Mouse (Mus musculus): ENCODE results near the gene Xxylt1. TPM values are rescaled to one million over a fixed set of nuclear protein-coding genes. Genes with fewer than 3 reads are reported as not detected.

The Xxylt1 gene
- total RNA-seq, 1 experiment from 2014 or later, result 9.2 TPM

GRCm38 (mm10) chr16:31010443-31010842 is 70.8 kb downstream of the Xxylt1 start:
- peak; percentile 20 to 58; a peak in 1 of 4 replicates for ATAC-seq (replicated peaks in 1 of 2; ENCODE audit: insufficient read depth in 1 of 2, low FRiP score in 2 of 2, low TSS enrichment in 1 of 2, low read depth in 1 of 2, poor library complexity in 2 of 2, severe bottlenecking in 2 of 2)

- no peak for ATAC-seq (replicated peaks in 1 of 2; ENCODE audit: insufficient read depth in 1 of 2, low FRiP score in 2 of 2, low TSS enrichment in 1 of 2, low read depth in 1 of 2, poor library complexity in 2 of 2, severe bottlenecking in 2 of 2)
Measured at GRCm38 (mm10) chr16:31008326-31008725, 72.9 kb downstream of the Xxylt1 start.

DNA sequence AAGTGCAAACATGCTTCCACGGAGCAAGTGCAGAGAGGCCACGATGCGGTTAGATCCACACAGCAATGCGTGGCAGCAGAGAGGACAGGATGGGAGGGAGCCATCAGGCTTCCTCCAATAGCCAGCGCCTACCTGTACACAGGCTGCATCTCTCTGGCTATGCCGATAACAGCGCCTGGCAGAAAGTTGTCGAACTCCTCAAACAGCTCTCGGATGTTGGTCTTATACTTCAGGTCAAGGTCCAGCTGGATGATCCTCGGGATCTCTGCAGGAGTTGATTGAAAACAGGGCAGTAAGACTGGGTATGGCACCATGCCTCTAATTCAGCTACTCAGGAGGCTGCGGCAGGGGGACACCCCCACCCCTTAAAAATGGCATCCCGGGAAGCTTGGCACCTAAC is 73.7 kb downstream of the Xxylt1 start:
- no peak for ATAC-seq (replicated peaks in 1 of 2; ENCODE audit: insufficient read depth in 1 of 2, low FRiP score in 2 of 2, low TSS enrichment in 1 of 2, low read depth in 1 of 2, poor library complexity in 2 of 2, severe bottlenecking in 2 of 2)

- ATAC-seq (replicated peaks in 1 of 2; ENCODE audit: insufficient read depth in 1 of 2, low FRiP score in 2 of 2, low TSS enrichment in 1 of 2, low read depth in 1 of 2, poor library complexity in 2 of 2, severe bottlenecking in 2 of 2), result no peak
Measured at GRCm38 (mm10) chr16:31005693-31006092, 75.5 kb downstream of the Xxylt1 start.

GRCm38 (mm10) chr16:31004321-31004682 is 76.9 kb downstream of the Xxylt1 start:
- ATAC-seq (replicated peaks in 1 of 2; ENCODE audit: insufficient read depth in 1 of 2, low FRiP score in 2 of 2, low TSS enrichment in 1 of 2, low read depth in 1 of 2, poor library complexity in 2 of 2, severe bottlenecking in 2 of 2), result no peak

DNA sequence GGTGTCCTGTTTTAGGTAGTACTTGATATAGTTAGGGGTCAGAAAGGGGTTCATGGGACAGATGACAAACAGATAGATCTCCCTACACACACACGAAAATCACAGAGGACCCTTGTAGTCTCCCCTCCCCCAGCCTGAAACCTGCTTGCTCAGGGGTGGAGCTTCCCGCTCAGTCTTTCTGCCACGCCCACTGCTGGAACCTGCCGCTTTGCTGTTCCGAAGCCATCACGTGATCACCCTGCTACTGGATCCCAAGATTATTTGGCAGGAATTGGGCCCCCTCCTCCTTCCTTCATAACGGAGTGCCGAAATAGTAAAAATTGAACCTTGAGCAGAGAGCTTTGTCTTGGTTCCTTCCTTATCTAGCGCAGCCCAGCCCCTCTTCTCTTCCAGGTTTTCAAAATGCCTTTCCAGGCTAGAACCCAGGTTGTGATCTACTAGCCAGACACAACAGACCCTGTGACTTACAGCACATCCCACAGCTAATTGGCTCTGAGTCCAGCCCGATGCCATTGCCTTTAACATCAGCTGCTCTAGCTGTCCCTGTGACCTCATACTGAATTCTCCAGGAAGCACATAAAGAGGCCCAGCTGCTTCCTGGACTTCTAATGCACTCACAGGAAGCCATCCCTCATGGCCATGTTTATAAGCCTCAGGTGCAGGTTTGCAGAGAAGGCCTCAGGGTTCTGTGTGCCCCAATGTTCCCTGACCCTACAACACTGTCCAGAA is 77.5 kb downstream of the Xxylt1 start:
- ATAC-seq (replicated peaks in 1 of 2; ENCODE audit: insufficient read depth in 1 of 2, low FRiP score in 2 of 2, low TSS enrichment in 1 of 2, low read depth in 1 of 2, poor library complexity in 2 of 2, severe bottlenecking in 2 of 2), result peak in 1 of 2 experiments; percentile 26; a peak in 1 of 4 replicates

DNA sequence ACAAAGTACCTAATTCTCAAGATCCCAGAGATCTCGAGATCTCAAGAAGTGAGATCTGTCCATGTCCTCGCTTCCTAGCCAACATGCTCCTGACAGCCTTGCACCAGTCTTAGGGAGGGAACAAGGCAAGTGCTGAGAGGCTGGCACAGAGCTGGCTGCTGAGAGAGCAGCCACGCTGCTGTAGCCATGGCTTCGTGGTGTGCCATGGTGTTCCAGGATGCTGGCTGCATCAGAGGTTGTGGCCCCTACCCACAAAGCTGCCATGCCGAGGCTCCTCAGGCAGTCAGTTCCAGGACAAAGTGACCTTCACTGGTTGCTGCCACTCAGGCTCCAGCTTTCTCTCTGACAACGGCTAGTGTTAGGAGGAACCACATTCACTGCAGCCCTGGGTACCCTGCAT is 78.3 kb downstream of the Xxylt1 start:
- ATAC-seq (replicated peaks in 1 of 2; ENCODE audit: insufficient read depth in 1 of 2, low FRiP score in 2 of 2, low TSS enrichment in 1 of 2, low read depth in 1 of 2, poor library complexity in 2 of 2, severe bottlenecking in 2 of 2), result peak in 1 of 2 experiments; percentile 15; a peak in 1 of 4 replicates

- ATAC-seq (replicated peaks in 1 of 2; ENCODE audit: insufficient read depth in 1 of 2, low FRiP score in 2 of 2, low TSS enrichment in 1 of 2, low read depth in 1 of 2, poor library complexity in 2 of 2, severe bottlenecking in 2 of 2), result no peak
Measured at GRCm38 (mm10) chr16:31002117-31002516, 79.1 kb downstream of the Xxylt1 start.

GRCm38 (mm10) chr16:30998711-30999110 is 82.5 kb downstream of the Xxylt1 start:
- no peak for ATAC-seq (replicated peaks in 1 of 2; ENCODE audit: insufficient read depth in 1 of 2, low FRiP score in 2 of 2, low TSS enrichment in 1 of 2, low read depth in 1 of 2, poor library complexity in 2 of 2, severe bottlenecking in 2 of 2)

DNA sequence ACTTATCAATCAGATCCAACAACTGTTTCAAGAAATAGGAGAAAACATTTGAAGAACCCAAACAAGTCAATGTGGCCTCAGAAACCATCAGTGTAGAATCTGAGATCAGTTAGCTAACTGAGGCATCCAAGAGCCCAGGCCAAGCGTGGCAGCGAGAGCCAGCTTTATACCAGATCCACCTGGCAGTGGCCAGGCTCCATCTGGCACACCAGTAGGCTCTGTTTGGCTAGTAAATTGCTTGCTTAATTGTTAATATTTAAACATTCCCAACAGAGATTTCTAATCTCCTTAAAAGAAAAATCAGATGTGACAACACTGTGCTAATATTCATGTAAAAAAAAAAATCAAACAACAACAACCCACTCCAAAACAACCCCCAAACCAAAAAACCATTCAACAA is 83.2 kb downstream of the Xxylt1 start:
- ATAC-seq (replicated peaks in 1 of 2; ENCODE audit: insufficient read depth in 1 of 2, low FRiP score in 2 of 2, low TSS enrichment in 1 of 2, low read depth in 1 of 2, poor library complexity in 2 of 2, severe bottlenecking in 2 of 2), result no peak

GRCm38 (mm10) chr16:30995446-30995845 is 85.8 kb downstream of the Xxylt1 start:
- ATAC-seq (replicated peaks in 1 of 2; ENCODE audit: insufficient read depth in 1 of 2, low FRiP score in 2 of 2, low TSS enrichment in 1 of 2, low read depth in 1 of 2, poor library complexity in 2 of 2, severe bottlenecking in 2 of 2), result no peak

DNA sequence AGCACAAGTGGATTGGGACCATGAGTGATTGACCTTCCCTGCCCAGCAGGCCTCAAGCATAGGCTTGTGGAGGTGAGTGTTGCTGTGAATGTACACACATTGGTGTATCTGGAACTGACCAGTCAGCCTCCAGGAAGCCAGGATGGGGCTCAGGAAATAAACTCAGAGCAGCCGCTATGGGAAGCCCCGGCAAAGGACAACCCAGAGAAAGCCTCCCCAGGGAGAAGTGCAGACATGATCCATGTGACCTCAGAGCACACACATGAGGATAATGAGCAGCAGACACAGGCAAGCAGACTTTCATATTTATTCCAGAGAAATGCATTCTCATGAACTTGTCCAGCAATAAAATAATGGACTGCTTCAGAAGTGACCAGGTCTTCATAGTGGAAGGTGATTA is 86.4 kb downstream of the Xxylt1 start:
- ATAC-seq (replicated peaks in 1 of 2; ENCODE audit: insufficient read depth in 1 of 2, low FRiP score in 2 of 2, low TSS enrichment in 1 of 2, low read depth in 1 of 2, poor library complexity in 2 of 2, severe bottlenecking in 2 of 2), result no peak

DNA sequence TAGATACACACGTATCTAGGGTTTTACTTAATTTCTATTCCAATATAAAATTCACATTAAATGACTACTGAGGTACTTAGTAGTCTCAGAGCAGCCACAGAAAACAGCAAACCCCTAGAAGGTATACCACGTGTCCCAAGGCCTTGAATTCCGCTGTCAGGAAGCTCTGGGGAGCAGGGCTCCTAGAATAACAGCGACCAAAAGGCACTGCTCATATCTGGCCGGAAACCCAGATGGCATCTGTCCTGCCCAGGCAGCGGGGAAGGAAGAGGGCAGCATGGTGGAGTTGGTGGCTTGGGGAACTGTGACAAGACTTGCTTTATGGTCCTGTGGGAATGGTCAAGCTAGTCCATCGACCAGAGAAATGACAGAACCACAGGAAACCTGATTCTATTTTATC is 86.9 kb downstream of the Xxylt1 start:
- peak; percentile 64 to 86 for ATAC-seq (replicated peaks in 1 of 2; ENCODE audit: insufficient read depth in 1 of 2, low FRiP score in 2 of 2, low TSS enrichment in 1 of 2, low read depth in 1 of 2, poor library complexity in 2 of 2, severe bottlenecking in 2 of 2)

GRCm38 (mm10) chr16:30992568-30992967 is 88.7 kb downstream of the Xxylt1 start:
- ATAC-seq (replicated peaks in 1 of 2; ENCODE audit: insufficient read depth in 1 of 2, low FRiP score in 2 of 2, low TSS enrichment in 1 of 2, low read depth in 1 of 2, poor library complexity in 2 of 2, severe bottlenecking in 2 of 2), result no peak

- ATAC-seq (replicated peaks in 1 of 2; ENCODE audit: insufficient read depth in 1 of 2, low FRiP score in 2 of 2, low TSS enrichment in 1 of 2, low read depth in 1 of 2, poor library complexity in 2 of 2, severe bottlenecking in 2 of 2), result no peak
Measured at GRCm38 (mm10) chr16:30990661-30991060, 90.6 kb downstream of the Xxylt1 start.

GRCm38 (mm10) chr16:30988225-30988624 is 93.0 kb downstream of the Xxylt1 start:
- ATAC-seq (replicated peaks in 1 of 2; ENCODE audit: insufficient read depth in 1 of 2, low FRiP score in 2 of 2, low TSS enrichment in 1 of 2, low read depth in 1 of 2, poor library complexity in 2 of 2, severe bottlenecking in 2 of 2), result no peak

DNA sequence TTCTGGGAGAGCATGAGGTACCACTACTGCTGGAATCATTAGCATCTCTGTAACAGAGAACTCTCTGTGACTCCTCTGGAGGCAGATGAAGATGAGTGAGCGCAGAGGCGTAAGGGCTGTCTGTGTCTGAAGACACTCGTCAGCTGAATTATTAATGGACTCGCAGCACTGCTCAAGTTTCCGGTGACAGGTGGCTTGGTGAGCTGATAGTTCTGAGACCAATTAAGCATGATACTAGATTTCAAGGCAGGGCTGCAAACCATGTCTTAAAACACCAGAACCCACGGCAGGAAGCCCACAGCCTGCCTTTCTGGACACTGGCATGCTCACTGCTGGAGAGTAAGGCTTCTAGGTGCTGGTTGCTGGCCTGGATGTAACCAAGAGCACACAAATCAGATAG is 93.5 kb downstream of the Xxylt1 start:
- ATAC-seq (replicated peaks in 1 of 2; ENCODE audit: insufficient read depth in 1 of 2, low FRiP score in 2 of 2, low TSS enrichment in 1 of 2, low read depth in 1 of 2, poor library complexity in 2 of 2, severe bottlenecking in 2 of 2), result no peak

DNA sequence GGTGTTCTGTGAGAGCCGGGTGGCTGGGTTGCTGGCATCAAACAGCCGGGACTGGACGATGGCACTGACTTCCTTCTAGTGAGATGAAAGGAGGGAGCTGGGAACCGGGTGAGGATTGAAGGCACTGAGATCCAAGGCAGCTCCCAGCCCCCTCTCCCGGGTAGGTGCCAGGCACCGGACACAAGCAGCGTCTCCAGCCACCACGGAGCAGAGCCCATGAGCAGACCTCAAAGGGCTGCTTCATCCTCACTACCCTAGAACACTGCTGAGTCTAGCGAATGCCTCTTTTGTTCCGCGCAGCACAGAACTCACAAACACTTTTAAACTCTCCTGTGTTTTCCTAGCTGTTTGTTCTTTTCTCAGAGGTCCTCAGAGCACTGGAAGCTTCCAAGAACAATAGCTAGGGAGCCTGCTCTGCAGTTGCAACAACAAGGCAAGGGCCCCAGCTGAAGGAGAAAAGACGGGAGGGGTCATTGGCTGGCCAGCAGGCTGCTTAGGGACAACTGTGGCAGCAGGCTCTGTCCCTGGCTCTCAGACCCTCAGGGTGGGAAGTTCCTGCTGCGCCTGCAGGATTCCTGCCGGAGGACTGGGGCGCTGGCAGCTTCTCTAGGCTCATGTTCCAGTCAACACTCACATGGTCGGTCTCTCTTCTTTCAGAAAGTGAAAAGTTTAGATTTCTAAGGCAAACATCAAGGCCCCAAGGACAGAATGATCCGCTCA is 96.2 kb downstream of the Xxylt1 start:
- ATAC-seq (replicated peaks in 1 of 2; ENCODE audit: insufficient read depth in 1 of 2, low FRiP score in 2 of 2, low TSS enrichment in 1 of 2, low read depth in 1 of 2, poor library complexity in 2 of 2, severe bottlenecking in 2 of 2), result no peak

- no peak for ATAC-seq (replicated peaks in 1 of 2; ENCODE audit: insufficient read depth in 1 of 2, low FRiP score in 2 of 2, low TSS enrichment in 1 of 2, low read depth in 1 of 2, poor library complexity in 2 of 2, severe bottlenecking in 2 of 2)
Measured at GRCm38 (mm10) chr16:30984101-30984500, 97.1 kb downstream of the Xxylt1 start.
